12 mouse cellular contexts compared by ENCODE assay signal in genomic region chr6:119796911-119797486, GRCm38 (mm10). TPM values are rescaled to one million over a fixed set of nuclear protein-coding genes. Genes with fewer than 3 reads are reported as not detected.
DNase-seq lines count a peak whose midpoint lies in the region; ATAC-seq and TF ChIP-seq lines count a peak whose summit lies in the region.
"Had no signal": no experiment of that assay in that cellular context is flagged by ENCODE, and none has a peak within 500 bp of the region (broad histone marks: within the 10 kb centered on the region; RNA-seq: fewer than 3 reads in every experiment).

No protein-coding gene starts in this region.

- H3K36me3 ChIP-seq in forebrain, embryonic 16.5 days (ENCODE audit: control insufficient read depth, insufficient read depth), result no peaks in the 10 kb centered on the region; the same call in 1 of the 2 replicates
- H3K36me3 ChIP-seq in forebrain, embryonic 13.5 days (ENCODE audit: poor library complexity, severe bottlenecking), result peaks cover 11% of the 10 kb centered on the region; the same call in 1 of the 2 replicates
- no peaks in the 10 kb centered on the region for H3K36me3 ChIP-seq in liver, embryonic 11.5 days (ENCODE audit: control insufficient read depth, insufficient read depth, low read length)

- 0 out of 2 replicates have a peak, but pooled peaks cover 3% of the 10 kb centered on the region for H3K4me1 ChIP-seq in forebrain, embryonic 16.5 days (replicated peaks; ENCODE audit: control insufficient read depth, insufficient read depth, low read length)
- H3K4me1 ChIP-seq in forebrain, embryonic 13.5 days, result no peaks in the 10 kb centered on the region
- H3K4me1 ChIP-seq in liver, embryonic 11.5 days (replicated peaks; ENCODE audit: control insufficient read depth, insufficient read depth, low read length), result no peaks in the 10 kb centered on the region
- H3K4me1 ChIP-seq: embryonic facial prominence, embryonic 13.5 days had no signal

- no peak for TF ChIP-seq CTCF in gastrocnemius, adult 2 months (IDR thresholded peaks at IDR 0.05)

- 85% methylated on average over 12 of the region's 12 CpGs for WGBS in forebrain, embryonic 16.5 days
- 92% methylated on average over 12 of the region's 12 CpGs for WGBS in forebrain, embryonic 13.5 days
- WGBS in liver, embryonic 11.5 days, result 89% methylated on average over 12 of the region's 12 CpGs

- H3K9me3 ChIP-seq in forebrain, embryonic 16.5 days (ENCODE audit: control insufficient read depth, low read length), result no peaks in the 10 kb centered on the region
- H3K9me3 ChIP-seq in forebrain, embryonic 13.5 days (replicated peaks), result no peaks in the 10 kb centered on the region
- H3K9me3 ChIP-seq in liver, embryonic 11.5 days (ENCODE audit: control insufficient read depth, low read length), result no peaks in the 10 kb centered on the region
- H3K9me3 ChIP-seq: embryonic facial prominence, embryonic 13.5 days had no signal

- H3K4me3 ChIP-seq in forebrain, embryonic 16.5 days (replicated peaks; ENCODE audit: low read length), result no peak overlapping the region
- H3K4me3 ChIP-seq in forebrain, embryonic 13.5 days, result no peak overlapping the region
- no peak overlapping the region for H3K4me3 ChIP-seq in liver, embryonic 11.5 days (ENCODE audit: low read depth, low read length)
- H3K4me3 ChIP-seq in gastrocnemius, adult 2 months, result no peak overlapping the region
- H3K4me3 ChIP-seq: embryonic facial prominence, embryonic 13.5 days; myocyte had no signal

- peak overlapping the region; percentile 9; the same call in 1 of the 2 replicates for H3K27ac ChIP-seq in forebrain, embryonic 16.5 days (ENCODE audit: low read length)
- no peak overlapping the region for H3K27ac ChIP-seq in forebrain, embryonic 13.5 days
- H3K27ac ChIP-seq in liver, embryonic 11.5 days (ENCODE audit: low read depth, low read length), result no peak overlapping the region
- H3K27ac ChIP-seq in gastrocnemius, adult 2 months, result no peak overlapping the region
- H3K27ac ChIP-seq: embryonic facial prominence, embryonic 13.5 days had no signal

- intact Hi-C loops in gastrocnemius, adult 2 months (cut with DNase I), result no loop called here

- DNase-seq in cerebellum, postnatal 10 days, result peak; percentile 32 to 47
- DNase-seq in layer of hippocampus, adult 8-10 months (ENCODE audit: low spot score in 2 of 2), result peak; percentile 39 to 50
- peak; percentile 64 to 80 for DNase-seq in right cerebral cortex, postnatal 10 days (ENCODE audit: low spot score in 2 of 2)
- DNase-seq in liver, embryonic 11.5 days (ENCODE audit: low spot score), result no peak
- DNase-seq in gastrocnemius, adult 2 months, result no peak
- DNase-seq in liver, result no peak
- DNase-seq: kidney, adult 9 months; thymus, postnatal 25 days had no signal

- no peak for ATAC-seq in forebrain, embryonic 16.5 days
- ATAC-seq in forebrain, embryonic 13.5 days, result no peak
- no peak for ATAC-seq in liver, embryonic 11.5 days (replicated peaks; ENCODE audit: low FRiP score)

- H3K4me2 ChIP-seq in forebrain, embryonic 16.5 days (ENCODE audit: low read length), result no peak overlapping the region
- no peak overlapping the region for H3K4me2 ChIP-seq in forebrain, embryonic 13.5 days
- H3K4me2 ChIP-seq in liver, embryonic 11.5 days, result no peak overlapping the region
- H3K4me2 ChIP-seq: embryonic facial prominence, embryonic 13.5 days had no signal

- H3K27me3 ChIP-seq in forebrain, embryonic 16.5 days (replicated peaks; ENCODE audit: control insufficient read depth, insufficient read depth, low read length), result no peaks in the 10 kb centered on the region
- no peaks in the 10 kb centered on the region for H3K27me3 ChIP-seq in forebrain, embryonic 13.5 days
- H3K27me3 ChIP-seq in liver, embryonic 11.5 days (replicated peaks; ENCODE audit: control insufficient read depth, insufficient read depth, low read length), result no peaks in the 10 kb centered on the region
- H3K27me3 ChIP-seq: embryonic facial prominence, embryonic 13.5 days had no signal

- no peak overlapping the region for H3K9ac ChIP-seq in forebrain, embryonic 16.5 days (replicated peaks; ENCODE audit: low read depth, low read length)
- H3K9ac ChIP-seq in forebrain, embryonic 13.5 days, result no peak overlapping the region
- no peak overlapping the region for H3K9ac ChIP-seq in liver, embryonic 11.5 days (ENCODE audit: low read depth, low read length)
- H3K9ac ChIP-seq: embryonic facial prominence, embryonic 13.5 days had no signal

RNA-seq across cellular contexts. Expression of gene Erc1, which starts 51.0 kb away (rescaled TPM):
- 41.8 and 43.2 TPM in 2 replicates for polyA plus RNA-seq in forebrain, embryonic 16.5 days (2015; fragmentation: Nextera tagmentation; extraction: Ambion mirVana)
- polyA plus RNA-seq in forebrain, embryonic 13.5 days (2015; fragmentation: Nextera tagmentation; extraction: Ambion mirVana), result 30.1 and 31.3 TPM in 2 replicates
- 10 to 100 TPM; 46.3 to 54.1 (median 50.4) TPM for total RNA-seq in layer of hippocampus, adult 8-10 months (2022)
- 11.8 and 12.3 TPM in 2 replicates for polyA plus RNA-seq in liver, embryonic 11.5 days (2014; fragmentation: Nextera tagmentation; extraction: Ambion mirVana)
- 10 to 100 TPM; 29.5 to 33.5 TPM for total RNA-seq in gastrocnemius, adult 2 months (2021)

Comparison
In these comparisons a context has a peak if more than half of its experiments do, and no peak if none do; other contexts are left out.
1. DNase-seq: peak in cerebellum, postnatal 10 days (2 of 2), layer of hippocampus, adult 8-10 months (2 of 2) and right cerebral cortex, postnatal 10 days (2 of 2); none in liver, embryonic 11.5 days (single experiment), gastrocnemius, adult 2 months (single experiment) and liver (single experiment).